Mouse (Mus musculus): Measurements from ENCODE around the gene Ptprk.

DNA sequence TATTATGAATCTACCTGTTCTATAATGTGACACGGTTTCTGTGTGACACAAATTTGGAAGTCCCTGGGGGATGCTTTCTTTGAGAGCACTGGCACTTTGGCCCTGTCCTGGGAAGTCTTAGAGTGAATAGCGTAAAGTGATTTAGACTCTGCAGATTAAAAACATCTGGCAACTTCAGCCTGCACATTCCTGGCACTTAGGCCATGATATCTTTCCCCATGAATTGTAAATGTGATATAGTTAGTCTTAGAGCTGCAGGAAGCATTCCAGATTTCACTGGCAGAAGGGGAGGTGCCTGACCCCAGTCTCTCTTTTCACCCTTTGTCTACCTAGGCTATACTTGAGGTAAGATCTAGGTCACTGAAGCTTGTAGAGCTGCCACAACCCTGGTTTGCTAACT, 295.2 kb downstream of the Ptprk start:
- TF ChIP-seq POLR2A (IDR thresholded peaks at IDR 0.05; ENCODE audit: borderline replicate concordance, insufficient read depth, low read length) (no peak), CTCF (IDR thresholded peaks at IDR 0.05; ENCODE audit: borderline replicate concordance, insufficient read depth, low read depth, low read length) (no peak)

Measured in cerebellum, adult 2 months (tissue).